Mouse (Mus musculus): ENCODE measurements around the gene Tex22. TPM values are rescaled to one million over a fixed set of nuclear protein-coding genes. Genes with fewer than 3 reads are reported as not detected.
A peak's percentile ranks its signal among the peaks of the same experiment; 100 is the strongest.

The Tex22 gene
- polyA plus RNA-seq, 1 experiment, result not detected

DNA sequence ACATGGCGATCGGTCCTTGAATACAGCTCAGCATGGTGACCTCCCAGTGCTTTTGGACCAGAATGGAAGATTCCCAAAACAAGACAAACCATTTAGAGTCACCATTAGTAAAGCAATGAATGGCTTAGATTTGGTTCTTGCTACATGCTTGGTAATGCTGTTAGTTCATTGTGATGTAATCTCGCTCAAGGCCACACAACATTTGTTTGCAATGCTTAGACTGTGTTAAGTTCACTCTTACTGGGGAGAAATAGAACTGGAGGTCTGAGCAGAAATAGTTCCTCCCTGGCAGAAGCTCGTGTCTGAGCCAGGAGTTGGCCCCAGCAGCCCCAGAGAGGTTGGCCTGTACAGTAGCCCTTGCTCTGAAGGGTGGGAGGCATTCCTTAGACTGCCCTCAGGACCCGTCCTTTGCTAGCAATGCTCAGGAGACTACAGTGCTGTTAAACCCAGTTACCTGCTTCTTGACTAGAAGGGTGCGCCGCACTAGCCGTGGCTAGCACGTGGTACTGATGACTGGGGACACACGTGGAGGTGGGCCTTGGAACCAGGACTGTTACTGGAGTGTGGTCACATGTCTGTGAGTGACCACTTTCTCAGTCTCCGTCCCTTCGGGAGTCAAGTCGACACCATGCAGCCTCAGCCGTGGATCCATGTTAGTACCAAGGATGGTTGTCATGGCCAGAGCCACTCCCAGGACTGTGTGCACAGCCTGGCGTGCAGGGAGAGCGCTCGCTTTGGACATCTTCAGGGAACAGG, 34.4 kb downstream of the Tex22 start:
- H3K27me3 ChIP-seq (ENCODE audit: control insufficient read depth, insufficient read depth, low read length, poor library complexity, severe bottlenecking), result no peaks in the 10 kb centered on the region
- no peaks in the 10 kb centered on the region for H3K9me3 ChIP-seq (replicated peaks; ENCODE audit: control insufficient read depth, insufficient read depth, low read length, poor library complexity, severe bottlenecking)

DNA sequence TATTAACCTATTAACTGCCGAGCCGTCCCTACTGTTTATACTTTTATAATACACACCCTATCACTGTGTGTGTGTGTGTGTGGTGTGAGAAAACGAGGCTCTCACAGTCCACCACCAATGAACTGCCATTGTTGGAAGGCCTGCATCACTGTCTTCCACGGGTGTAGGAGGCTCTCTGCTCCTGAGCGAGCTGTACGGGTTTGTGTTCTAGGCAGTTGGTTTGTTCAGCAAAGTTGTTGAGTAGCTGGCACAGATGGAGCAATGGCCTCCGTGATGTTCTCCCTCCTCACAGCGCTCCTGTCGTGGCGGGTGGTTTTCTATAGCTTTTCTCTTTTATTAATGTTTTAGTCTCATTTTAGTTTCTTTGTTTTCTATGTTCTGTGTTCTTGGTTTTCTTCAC, 35.5 kb downstream of the Tex22 start:
- Histone ChIP-seq H3K27ac (ENCODE audit: insufficient read depth, low read length) (no peak overlapping the region), H3K9ac (ENCODE audit: low read depth, poor library complexity, severe bottlenecking) (no peak overlapping the region), H3K4me1 (ENCODE audit: control insufficient read depth, insufficient read depth, low read length) (peaks cover 11% of the 10 kb centered on the region), H3K27me3 (ENCODE audit: control insufficient read depth, insufficient read depth, low read length, poor library complexity, severe bottlenecking) (no peaks in the 10 kb centered on the region), H3K36me3 (ENCODE audit: control insufficient read depth, insufficient read depth, low read length, poor library complexity, severe bottlenecking) (no peaks in the 10 kb centered on the region), H3K9me3 (replicated peaks; ENCODE audit: control insufficient read depth, insufficient read depth, low read length, poor library complexity, severe bottlenecking) (no peaks in the 10 kb centered on the region), H3K4me3 (ENCODE audit: low read depth, low read length) (no peak overlapping the region)
- TF ChIP-seq CTCF (IDR thresholded peaks at IDR 0.05; ENCODE audit: low read depth, low read length) (no peak), POLR2A (IDR thresholded peaks at IDR 0.05; ENCODE audit: insufficient read depth, low read length) (no peak), EP300 (IDR thresholded peaks at IDR 0.05; ENCODE audit: insufficient read depth, low read depth, low read length) (no peak)

More for the DNA sequence above, 34.4 kb downstream of the Tex22 start:
- Histone ChIP-seq H3K4me3 (ENCODE audit: low read depth, low read length) (no peak overlapping the region), H3K4me1 (ENCODE audit: control insufficient read depth, insufficient read depth, low read length) (peaks cover 7% of the 10 kb centered on the region), H3K9ac (ENCODE audit: low read depth, poor library complexity, severe bottlenecking) (no peak overlapping the region), H3K36me3 (ENCODE audit: control insufficient read depth, insufficient read depth, low read length, poor library complexity, severe bottlenecking) (no peaks in the 10 kb centered on the region), H3K27ac (ENCODE audit: insufficient read depth, low read length) (no peak overlapping the region)
- no peak for TF ChIP-seq CTCF (IDR thresholded peaks at IDR 0.05; ENCODE audit: low read depth, low read length)

DNA sequence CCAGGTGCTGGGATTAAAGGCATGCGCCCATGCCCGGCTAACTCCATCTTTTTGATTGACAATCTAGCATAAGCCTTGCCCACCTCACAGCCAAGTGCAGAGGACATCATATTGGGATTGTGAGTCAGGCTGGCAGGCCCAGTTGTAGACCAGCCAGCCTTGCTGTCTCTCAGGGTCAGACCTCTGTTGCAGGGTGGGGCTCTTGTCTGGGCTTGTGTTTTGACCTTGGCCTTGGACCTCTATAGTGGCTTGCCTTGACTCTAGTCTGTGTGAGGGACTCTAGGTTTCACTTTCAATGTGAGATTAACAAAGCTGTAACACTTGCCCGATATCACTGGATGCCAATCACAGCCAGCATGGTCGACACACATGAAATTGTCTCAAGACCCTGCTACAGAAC, 39.8 kb downstream of the Tex22 start:
- no peaks in the 10 kb centered on the region for H3K27me3 ChIP-seq (ENCODE audit: control insufficient read depth, insufficient read depth, low read length, poor library complexity, severe bottlenecking)

DNA sequence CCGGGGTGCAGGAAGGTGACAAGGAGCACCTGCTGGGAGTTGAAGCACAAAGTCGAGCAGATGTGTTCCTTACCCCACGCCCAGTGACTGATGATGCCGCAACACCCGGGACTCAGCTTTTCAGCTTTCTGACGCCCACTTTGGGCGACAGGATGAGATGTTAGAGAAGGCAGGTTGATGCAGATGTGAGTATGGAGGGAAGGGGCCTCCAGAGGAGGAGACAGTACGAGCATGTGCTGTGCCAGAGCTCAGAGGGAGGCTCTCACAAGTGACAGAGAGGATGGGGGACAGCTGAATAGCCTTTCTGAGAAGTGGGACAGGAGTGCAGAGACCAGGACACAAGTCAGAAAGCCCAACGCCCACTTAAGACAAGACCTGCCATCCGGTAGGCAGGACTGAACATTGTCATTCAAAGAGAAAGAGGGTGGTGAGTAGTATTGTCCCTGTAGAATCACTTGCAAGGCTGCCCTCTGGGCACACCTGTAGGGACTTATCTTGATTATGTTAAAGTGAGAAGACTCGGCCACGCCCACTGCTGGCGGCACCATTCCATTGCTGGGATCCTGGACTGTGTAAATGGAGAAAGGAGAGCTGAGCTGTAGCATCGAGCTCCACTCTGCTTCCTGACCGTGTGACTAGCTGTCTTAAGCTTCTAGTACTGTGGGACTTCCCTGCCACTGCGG, 40.7 kb downstream of the Tex22 start:
- no peak for TF ChIP-seq CTCF (IDR thresholded peaks at IDR 0.05; ENCODE audit: low read depth, low read length)
- no peak for TF ChIP-seq POLR2A (IDR thresholded peaks at IDR 0.05; ENCODE audit: insufficient read depth, low read length)
- TF ChIP-seq EP300 (IDR thresholded peaks at IDR 0.05; ENCODE audit: insufficient read depth, low read depth, low read length), result peak; percentile 88
- Histone ChIP-seq H3K36me3 (ENCODE audit: control insufficient read depth, insufficient read depth, low read length, poor library complexity, severe bottlenecking) (peaks cover 3% of the 10 kb centered on the region; the same call in 1 of the 2 replicates), H3K9me3 (replicated peaks; ENCODE audit: control insufficient read depth, insufficient read depth, low read length, poor library complexity, severe bottlenecking) (no peaks in the 10 kb centered on the region), H3K9ac (ENCODE audit: low read depth, poor library complexity, severe bottlenecking) (no peak overlapping the region), H3K27me3 (ENCODE audit: control insufficient read depth, insufficient read depth, low read length, poor library complexity, severe bottlenecking) (no peaks in the 10 kb centered on the region), H3K4me3 (ENCODE audit: low read depth, low read length) (no peak overlapping the region), H3K27ac (ENCODE audit: insufficient read depth, low read length) (peak overlapping the region; percentile 83), H3K4me1 (ENCODE audit: control insufficient read depth, insufficient read depth, low read length) (peaks cover 11% of the 10 kb centered on the region)

More for the DNA sequence above, 39.8 kb downstream of the Tex22 start:
- TF ChIP-seq CTCF (IDR thresholded peaks at IDR 0.05; ENCODE audit: low read depth, low read length), result no peak
- no peak for TF ChIP-seq POLR2A (IDR thresholded peaks at IDR 0.05; ENCODE audit: insufficient read depth, low read length)
- peak; percentile 39; the same call in 1 of the 2 replicates for TF ChIP-seq EP300 (IDR thresholded peaks at IDR 0.05; ENCODE audit: insufficient read depth, low read depth, low read length)
- Histone ChIP-seq H3K4me1 (ENCODE audit: control insufficient read depth, insufficient read depth, low read length) (peaks cover 11% of the 10 kb centered on the region), H3K4me3 (ENCODE audit: low read depth, low read length) (no peak overlapping the region), H3K9me3 (replicated peaks; ENCODE audit: control insufficient read depth, insufficient read depth, low read length, poor library complexity, severe bottlenecking) (no peaks in the 10 kb centered on the region), H3K9ac (ENCODE audit: low read depth, poor library complexity, severe bottlenecking) (no peak overlapping the region), H3K36me3 (ENCODE audit: control insufficient read depth, insufficient read depth, low read length, poor library complexity, severe bottlenecking) (peaks cover 3% of the 10 kb centered on the region; the same call in 1 of the 2 replicates), H3K27ac (ENCODE audit: insufficient read depth, low read length) (peak overlapping the region; percentile 83)

DNA sequence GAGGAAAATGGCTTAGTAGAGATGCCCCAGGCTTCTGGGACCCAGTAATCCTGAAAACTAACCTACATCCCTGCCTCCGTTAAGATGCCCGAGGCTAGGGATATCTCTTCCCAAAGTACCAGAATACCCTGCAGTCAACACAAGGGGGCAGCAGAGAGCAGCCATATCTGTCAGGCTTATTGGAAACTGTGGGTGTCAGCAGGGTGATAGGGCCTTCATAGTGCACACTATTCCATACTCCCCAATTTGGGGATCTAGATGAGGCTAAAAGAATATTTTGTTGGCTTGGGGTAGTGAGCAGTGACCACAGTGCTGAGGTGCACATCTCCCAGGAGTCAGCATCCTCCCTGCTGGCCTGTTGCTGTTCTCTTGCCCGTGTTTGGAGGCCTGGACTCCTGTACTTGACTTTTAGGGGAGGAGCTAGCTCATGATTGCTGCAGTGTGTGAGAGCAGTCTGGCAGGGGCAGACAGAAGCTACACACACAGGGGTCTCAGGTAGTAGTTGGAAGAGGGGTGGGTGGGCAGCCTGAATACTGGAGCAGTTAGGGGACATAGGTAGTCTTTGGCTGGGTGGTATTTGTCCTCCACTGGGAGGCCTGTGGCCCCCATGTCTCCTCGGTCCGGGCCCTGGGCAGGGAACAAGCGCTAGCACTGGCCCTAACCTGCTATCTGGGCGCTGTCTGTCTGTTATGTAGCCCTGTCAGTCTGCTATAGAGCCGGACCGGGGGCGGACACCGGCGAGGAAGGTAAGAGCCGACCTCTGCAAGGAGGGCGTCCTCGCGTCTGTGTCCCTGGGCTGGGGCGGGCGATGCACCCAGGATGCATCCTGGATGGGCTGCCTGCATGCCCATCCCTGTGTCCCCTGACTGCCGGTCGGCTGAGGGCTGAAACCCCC, 45.5 kb downstream of the Tex22 start:
- H3K9ac ChIP-seq (ENCODE audit: low read depth, poor library complexity, severe bottlenecking), result no peak overlapping the region
- H3K27me3 ChIP-seq (ENCODE audit: control insufficient read depth, insufficient read depth, low read length, poor library complexity, severe bottlenecking), result no peaks in the 10 kb centered on the region
- peaks cover 2% of the 10 kb centered on the region for H3K4me1 ChIP-seq (ENCODE audit: control insufficient read depth, insufficient read depth, low read length)
- TF ChIP-seq CTCF (IDR thresholded peaks at IDR 0.05; ENCODE audit: low read depth, low read length), result peak; percentile 70
- no peak for TF ChIP-seq POLR2A (IDR thresholded peaks at IDR 0.05; ENCODE audit: insufficient read depth, low read length)
- H3K27ac ChIP-seq (ENCODE audit: insufficient read depth, low read length), result no peak overlapping the region
- H3K36me3 ChIP-seq (ENCODE audit: control insufficient read depth, insufficient read depth, low read length, poor library complexity, severe bottlenecking), result peaks cover 30% of the 10 kb centered on the region
- H3K4me3 ChIP-seq (ENCODE audit: low read depth, low read length), result no peak overlapping the region
- H3K9me3 ChIP-seq (replicated peaks; ENCODE audit: control insufficient read depth, insufficient read depth, low read length, poor library complexity, severe bottlenecking), result no peaks in the 10 kb centered on the region
